Mouse (Mus musculus): Measurements from ENCODE around the gene Ubc. TPM values are rescaled to one million over a fixed set of nuclear protein-coding genes. Genes with fewer than 3 reads are reported as not detected.
"Not testable (repeated sequence)": the region's sequence is repeated elsewhere in the genome, so short reads cannot be mapped to it uniquely, and the experiment has no call there.

Ubc gene
- total and polyA plus RNA-seq, 2 experiments from 2014 or later, result 742 to 889 TPM

DNA sequence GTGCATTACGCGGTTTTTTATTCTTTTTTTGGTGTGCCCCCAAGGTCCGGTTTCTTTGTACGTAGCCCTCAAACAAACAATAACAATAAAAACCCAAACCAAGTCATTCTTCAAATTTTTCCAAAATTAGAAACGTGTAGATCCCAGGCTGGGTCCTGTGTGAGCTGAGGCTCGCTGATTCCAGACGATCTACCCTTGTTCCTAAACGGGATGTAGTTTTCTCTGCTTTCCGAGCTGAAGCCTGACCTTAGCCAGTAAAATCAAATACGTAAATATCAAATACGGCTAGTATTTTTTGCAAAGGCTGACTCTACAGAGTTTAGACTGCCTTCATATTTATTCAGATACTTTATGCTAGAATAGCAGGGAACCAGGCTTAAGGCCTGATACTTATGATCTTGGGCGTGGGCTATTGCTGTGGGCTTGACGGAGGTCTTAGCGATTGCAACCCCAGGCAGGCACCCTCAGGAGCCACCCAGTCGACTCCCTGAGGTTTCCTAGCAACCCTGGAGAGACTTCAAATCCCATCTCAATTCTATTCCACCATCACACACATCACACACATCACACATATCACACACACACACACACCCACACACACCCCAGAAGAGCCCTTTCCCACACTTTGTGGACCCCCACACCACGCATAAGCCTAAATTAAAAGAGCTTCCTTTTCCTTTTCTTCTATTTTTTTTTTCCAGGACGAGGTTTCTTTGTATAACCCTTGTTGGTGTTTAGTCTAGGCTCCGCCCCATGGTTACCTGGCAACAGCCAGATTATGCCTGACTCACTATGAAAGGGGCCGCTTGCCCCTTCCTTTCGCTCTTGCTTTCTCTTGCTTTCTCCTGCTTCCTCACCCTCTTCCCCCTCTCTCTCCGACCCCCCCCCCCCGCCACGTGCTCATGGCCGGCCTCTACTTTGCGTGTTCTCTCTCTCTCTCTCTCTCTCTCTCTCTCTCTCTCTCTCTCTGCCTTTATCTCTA lies 3.9 kb upstream of the Ubc start:
- Histone ChIP-seq H3K27me3 (ENCODE audit: control insufficient read depth, insufficient read depth, low read length) (no peaks in the 10 kb centered on the region), H3K9me3 (replicated peaks; ENCODE audit: control insufficient read depth, low read length) (no peaks in the 10 kb centered on the region), H3K4me1 (ENCODE audit: control insufficient read depth, insufficient read depth) (peaks cover 25% of the 10 kb centered on the region), H3K27ac (ENCODE audit: low read depth) (peak overlapping the region; percentile 97), H3K4me2 (ENCODE audit: low read depth, low read length) (peak overlapping the region; percentile 48), H3K9ac (replicated peaks; ENCODE audit: low read depth, low read length) (peak overlapping the region; percentile 39), H3K36me3 (replicated peaks; ENCODE audit: control insufficient read depth, insufficient read depth, low read length) (no peaks in the 10 kb centered on the region), H3K4me3 (ENCODE audit: low read depth, low read length) (peak overlapping the region; percentile 19)
- TF ChIP-seq CTCF (IDR thresholded peaks at IDR 0.05; ENCODE audit: low read depth), result no peak
- no peak for TF ChIP-seq EP300 (IDR thresholded peaks at IDR 0.05; ENCODE audit: low read depth)
- 11% methylated on average over 23 of the region's 25 CpGs for WGBS
- DNase-seq (ENCODE audit: low spot score), result peak; percentile 93
- no peak for ATAC-seq (ENCODE audit: insufficient read depth, low read depth)

DNA sequence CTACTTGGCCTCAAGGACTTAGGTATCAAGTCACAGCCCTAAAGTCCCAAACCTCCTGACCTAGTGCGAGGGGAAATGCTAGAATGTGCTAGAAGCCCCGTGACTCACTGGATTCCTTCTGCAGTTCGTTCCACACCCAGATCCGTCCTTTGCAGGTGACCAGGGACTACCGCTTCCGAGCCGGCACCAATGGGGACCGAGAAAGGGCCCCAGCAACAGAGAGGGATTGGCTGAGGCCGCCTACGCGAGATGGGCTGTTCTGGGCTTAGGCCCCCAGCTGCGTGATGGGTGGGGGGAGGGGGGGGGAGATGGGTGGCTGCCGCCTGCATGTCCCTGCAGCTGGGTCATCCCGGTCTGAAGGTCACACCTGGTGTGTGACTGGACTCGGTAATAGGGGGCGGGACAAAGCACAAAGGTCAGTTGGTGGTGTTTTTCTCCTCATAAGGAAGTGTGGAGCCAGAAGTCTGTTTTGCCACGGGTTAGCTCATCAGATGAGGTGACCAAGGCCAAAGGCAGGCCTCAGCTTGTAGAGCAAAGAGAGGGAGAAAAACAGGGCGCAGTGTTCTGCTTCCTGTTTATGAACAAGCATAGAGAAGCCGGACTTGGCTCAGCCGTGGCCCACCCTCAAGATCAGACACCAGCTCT lies 3.1 kb upstream of the Ubc start:
- peak; percentile 89 for ATAC-seq (ENCODE audit: insufficient read depth, low read depth)
- DNase-seq (ENCODE audit: low spot score), result peak; percentile 99
- H3K4me2 ChIP-seq (ENCODE audit: low read depth, low read length), result peak overlapping the region; percentile 48
- peak overlapping the region; percentile 97 for H3K27ac ChIP-seq (ENCODE audit: low read depth)
- H3K27me3 ChIP-seq (ENCODE audit: control insufficient read depth, insufficient read depth, low read length), result no peaks in the 10 kb centered on the region
- under 1% methylated on average over 20 of the region's 20 CpGs for WGBS
- no peaks in the 10 kb centered on the region for H3K9me3 ChIP-seq (replicated peaks; ENCODE audit: control insufficient read depth, low read length)
- H3K9ac ChIP-seq (replicated peaks; ENCODE audit: low read depth, low read length), result peak overlapping the region; percentile 39
- peak overlapping the region; percentile 19 for H3K4me3 ChIP-seq (ENCODE audit: low read depth, low read length)
- 0 out of 2 replicates have a peak, but pooled peaks cover 5% of the 10 kb centered on the region for H3K36me3 ChIP-seq (replicated peaks; ENCODE audit: control insufficient read depth, insufficient read depth, low read length)
- H3K4me1 ChIP-seq (ENCODE audit: control insufficient read depth, insufficient read depth), result peaks cover 25% of the 10 kb centered on the region
- TF ChIP-seq CTCF (IDR thresholded peaks at IDR 0.05; ENCODE audit: low read depth), result no peak
- TF ChIP-seq EP300 (IDR thresholded peaks at IDR 0.05; ENCODE audit: low read depth), result peak; percentile 93

DNA sequence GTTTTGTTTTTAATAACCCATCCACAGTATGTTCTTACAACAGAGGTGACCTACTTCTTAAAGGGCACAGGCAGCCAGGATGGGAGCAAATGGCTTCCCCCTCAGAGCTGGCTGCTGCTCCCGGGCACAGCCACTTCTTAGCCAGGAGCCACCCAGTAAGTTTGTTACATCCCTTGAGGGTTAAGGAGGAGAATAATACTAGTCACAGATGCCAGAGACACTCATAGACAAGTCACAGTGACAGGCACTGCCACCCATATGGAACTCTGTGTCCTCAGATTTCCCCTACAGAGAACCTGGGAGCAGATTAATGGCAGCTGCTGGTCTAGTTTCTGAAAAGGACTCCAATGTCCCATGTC lies 2.6 kb upstream of the Ubc start:
- H3K27me3 ChIP-seq (ENCODE audit: control insufficient read depth, insufficient read depth, low read length), result no peaks in the 10 kb centered on the region
- peak overlapping the region; percentile 19; the same call in 1 of the 2 replicates for H3K4me3 ChIP-seq (ENCODE audit: low read depth, low read length)
- 13% methylated on average over 1 of the region's 1 CpGs for WGBS
- ATAC-seq (ENCODE audit: insufficient read depth, low read depth) (no peak), DNase-seq (ENCODE audit: low spot score) (no peak)
- no peaks in the 10 kb centered on the region for H3K9me3 ChIP-seq (replicated peaks; ENCODE audit: control insufficient read depth, low read length)
- H3K27ac ChIP-seq (ENCODE audit: low read depth), result peak overlapping the region; percentile 97
- TF ChIP-seq CTCF (IDR thresholded peaks at IDR 0.05; ENCODE audit: low read depth) (no peak), EP300 (IDR thresholded peaks at IDR 0.05; ENCODE audit: low read depth) (no peak)
- H3K4me2 ChIP-seq (ENCODE audit: low read depth, low read length), result peak overlapping the region; percentile 34
- peaks cover 25% of the 10 kb centered on the region for H3K4me1 ChIP-seq (ENCODE audit: control insufficient read depth, insufficient read depth)
- H3K36me3 ChIP-seq (replicated peaks; ENCODE audit: control insufficient read depth, insufficient read depth, low read length), result 0 out of 2 replicates have a peak, but pooled peaks cover 6% of the 10 kb centered on the region
- H3K9ac ChIP-seq (replicated peaks; ENCODE audit: low read depth, low read length), result peak overlapping the region; percentile 32; the same call in 1 of the 2 replicates

DNA sequence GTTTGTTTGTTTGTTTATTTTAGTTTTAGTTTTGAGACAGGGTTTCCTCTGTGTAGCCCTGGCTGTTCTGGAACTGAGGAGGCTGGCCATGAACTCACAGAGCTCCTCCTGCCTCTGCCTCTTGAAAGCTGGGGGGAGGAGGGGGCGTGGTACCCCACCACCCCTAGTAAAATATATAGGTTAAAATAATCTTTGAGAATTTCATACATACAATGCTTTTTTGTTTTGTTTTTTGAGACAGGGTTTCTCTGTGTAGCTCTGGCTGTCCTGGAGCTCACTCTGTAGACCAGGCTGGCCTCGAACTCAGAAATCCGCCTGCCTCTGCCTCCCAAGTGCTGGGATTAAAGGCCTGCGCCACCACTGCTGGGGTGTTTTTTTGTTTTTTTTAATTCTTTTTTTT lies 2.2 kb upstream of the Ubc start:
- Histone ChIP-seq H3K9ac (replicated peaks; ENCODE audit: low read depth, low read length) (peak overlapping the region; percentile 32; the same call in 1 of the 2 replicates), H3K27ac (ENCODE audit: low read depth) (peak overlapping the region; percentile 97), H3K4me3 (ENCODE audit: low read depth, low read length) (0 out of 2 replicates have a peak overlapping the region, but pooled peaks have one; percentile 19), H3K4me2 (ENCODE audit: low read depth, low read length) (peak overlapping the region; percentile 45), H3K4me1 (ENCODE audit: control insufficient read depth, insufficient read depth) (peaks cover 25% of the 10 kb centered on the region)
- not testable (repeated sequence) for H3K9me3 ChIP-seq (replicated peaks; ENCODE audit: control insufficient read depth, low read length); H3K27me3 ChIP-seq (ENCODE audit: control insufficient read depth, insufficient read depth, low read length); H3K36me3 ChIP-seq (replicated peaks; ENCODE audit: control insufficient read depth, insufficient read depth, low read length); DNase-seq (ENCODE audit: low spot score); ATAC-seq (ENCODE audit: insufficient read depth, low read depth)
- 93% methylated on average over 4 of the region's 4 CpGs for WGBS

DNA sequence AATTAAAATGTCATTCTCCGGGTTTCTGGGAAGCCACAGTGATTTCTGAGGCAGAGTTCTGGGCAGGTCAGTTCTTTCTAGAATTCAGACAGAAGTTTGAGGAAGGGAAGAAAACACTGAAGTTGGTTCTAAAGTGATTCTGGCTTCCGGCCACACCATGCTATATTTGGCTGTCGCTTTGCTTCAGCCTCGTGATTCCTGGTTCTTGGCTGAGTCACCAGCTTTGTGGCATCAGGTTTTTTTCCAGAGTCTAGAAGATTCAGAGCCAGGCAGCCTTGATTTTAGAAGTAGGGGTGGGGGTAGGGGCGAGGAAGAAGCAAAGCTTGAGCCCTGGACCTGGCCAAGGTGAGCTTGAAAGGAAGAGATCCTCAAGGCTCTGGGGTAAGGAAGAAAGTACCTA lies 1.6 kb upstream of the Ubc start:
- Histone ChIP-seq H3K27me3 (ENCODE audit: control insufficient read depth, insufficient read depth, low read length) (no peaks in the 10 kb centered on the region), H3K9me3 (replicated peaks; ENCODE audit: control insufficient read depth, low read length) (no peaks in the 10 kb centered on the region), H3K9ac (replicated peaks; ENCODE audit: low read depth, low read length) (peak overlapping the region; percentile 44; the same call in 1 of the 2 replicates), H3K4me2 (ENCODE audit: low read depth, low read length) (peak overlapping the region; percentile 45), H3K27ac (ENCODE audit: low read depth) (peak overlapping the region; percentile 97), H3K4me3 (ENCODE audit: low read depth, low read length) (no peak overlapping the region), H3K4me1 (ENCODE audit: control insufficient read depth, insufficient read depth) (peaks cover 25% of the 10 kb centered on the region), H3K36me3 (replicated peaks; ENCODE audit: control insufficient read depth, insufficient read depth, low read length) (0 out of 2 replicates have a peak, but pooled peaks cover 6% of the 10 kb centered on the region)
- WGBS, result 27% methylated on average over 5 of the region's 5 CpGs
- peak; percentile 91 for DNase-seq (ENCODE audit: low spot score)
- TF ChIP-seq CTCF (IDR thresholded peaks at IDR 0.05; ENCODE audit: low read depth) (no peak), EP300 (IDR thresholded peaks at IDR 0.05; ENCODE audit: low read depth) (peak; percentile 81)
- ATAC-seq (ENCODE audit: insufficient read depth, low read depth), result no peak
